Mouse (Mus musculus): ENCODE measurements around the gene Lmx1b.

Lmx1b gene

GRCm38 (mm10) chr2:33640171-33640721 lies at the start of gene Lmx1b:
TSS of gene Lmx1b (minus strand) at chr2:33640511.
- DNase-seq (ENCODE audit: low spot score), result no peak

GRCm38 (mm10) chr2:33689880-33690462 lies 49.7 kb upstream of the Lmx1b start:
- peak; percentile 15 for DNase-seq (ENCODE audit: low spot score)

GRCm38 (mm10) chr2:33689155-33689879 lies 49.0 kb upstream of the Lmx1b start:
- DNase-seq (ENCODE audit: low spot score), result no peak

GRCm38 (mm10) chr2:33683594-33683993 lies 43.3 kb upstream of the Lmx1b start:
- DNase-seq (ENCODE audit: low spot score), result no peak

GRCm38 (mm10) chr2:33683095-33683494 lies 42.8 kb upstream of the Lmx1b start:
- DNase-seq (ENCODE audit: low spot score), result no peak

- DNase-seq (ENCODE audit: low spot score), result peak; percentile 62
These were observed 41.9 kb upstream of the Lmx1b start for GRCm38 (mm10) chr2:33682219-33682618.

- no peak for DNase-seq (ENCODE audit: low spot score)
These were observed 38.8 kb upstream of the Lmx1b start for GRCm38 (mm10) chr2:33678950-33679654.

- no peak for DNase-seq (ENCODE audit: low spot score)
These were observed 32.6 kb upstream of the Lmx1b start for GRCm38 (mm10) chr2:33672701-33673472.

- no peak for DNase-seq (ENCODE audit: low spot score)
These were observed 28.4 kb upstream of the Lmx1b start for GRCm38 (mm10) chr2:33668741-33669140.

- DNase-seq (ENCODE audit: low spot score), result no peak
These were observed 26.2 kb upstream of the Lmx1b start for GRCm38 (mm10) chr2:33666388-33666945.

- DNase-seq (ENCODE audit: low spot score), result peak; percentile 40
These were observed 25.2 kb upstream of the Lmx1b start for GRCm38 (mm10) chr2:33665363-33666058.

GRCm38 (mm10) chr2:33664661-33665060 lies 24.4 kb upstream of the Lmx1b start:
- no peak for DNase-seq (ENCODE audit: low spot score)

- DNase-seq (ENCODE audit: low spot score), result no peak
These were observed 18.9 kb upstream of the Lmx1b start for GRCm38 (mm10) chr2:33659288-33659629.

GRCm38 (mm10) chr2:33658602-33659287 lies 18.4 kb upstream of the Lmx1b start:
- no peak for DNase-seq (ENCODE audit: low spot score)

- DNase-seq (ENCODE audit: low spot score), result no peak
These were observed 12.3 kb upstream of the Lmx1b start for GRCm38 (mm10) chr2:33652517-33653198.

GRCm38 (mm10) chr2:33649371-33649770 lies 9.1 kb upstream of the Lmx1b start:
- DNase-seq (ENCODE audit: low spot score), result no peak

- DNase-seq (ENCODE audit: low spot score), result no peak
These were observed 8.6 kb upstream of the Lmx1b start for GRCm38 (mm10) chr2:33648894-33649293.

GRCm38 (mm10) chr2:33646283-33646550 lies 5.9 kb upstream of the Lmx1b start:
- no peak for DNase-seq (ENCODE audit: low spot score)

GRCm38 (mm10) chr2:33645538-33646282 lies 5.4 kb upstream of the Lmx1b start:
- no peak for DNase-seq (ENCODE audit: low spot score)
